Mouse (Mus musculus): Measurements from ENCODE around the gene Olfr352.

Gene Olfr352

DNA sequence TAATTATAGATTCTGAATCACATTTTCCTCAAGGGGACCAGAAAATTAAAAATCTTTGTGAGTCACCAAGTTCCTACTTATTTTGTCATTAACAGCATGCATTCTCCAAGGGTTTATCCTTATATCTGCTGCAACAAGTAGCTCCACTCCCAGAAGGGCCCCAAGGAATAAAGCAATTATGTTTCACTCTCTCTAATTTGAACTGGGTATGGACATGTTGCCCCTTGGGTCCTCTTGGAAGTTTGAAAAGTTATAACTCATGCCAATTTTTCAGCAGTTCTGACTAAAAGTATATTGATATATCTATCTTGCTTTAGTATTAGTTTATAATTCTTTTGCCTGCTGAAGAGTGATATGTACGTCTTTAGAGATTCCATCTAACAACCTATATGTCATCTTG lies at the start of gene Olfr352:
TSS of gene Olfr352 (plus strand) at position 301 of the 400 bp plus-strand sequence.
- no peak for DNase-seq

DNA sequence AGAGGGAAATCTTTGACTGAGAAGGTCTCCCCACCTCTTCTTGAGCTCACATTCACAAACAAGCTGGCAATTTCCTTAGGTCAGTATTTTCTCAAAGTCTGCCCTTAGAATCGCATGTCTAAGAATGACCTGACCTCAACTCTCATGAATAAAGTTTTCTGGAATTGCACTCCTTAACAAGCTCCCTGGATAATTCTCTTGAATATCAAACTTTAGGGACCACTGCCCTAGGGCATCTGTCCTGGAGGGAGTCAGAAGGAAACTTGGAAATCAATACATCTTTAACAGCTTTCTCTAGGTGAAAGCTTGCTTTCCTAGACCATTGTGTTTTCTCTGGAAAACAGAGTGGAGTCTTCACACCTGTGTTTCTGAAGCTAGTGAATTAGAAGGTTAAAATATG lies 22.2 kb upstream of the Olfr352 start, which contains the start of gene Olfr350:
TSS of gene Olfr350 (plus strand) at position 301 of the 400 bp plus-strand sequence.
- DNase-seq = no peak

DNA sequence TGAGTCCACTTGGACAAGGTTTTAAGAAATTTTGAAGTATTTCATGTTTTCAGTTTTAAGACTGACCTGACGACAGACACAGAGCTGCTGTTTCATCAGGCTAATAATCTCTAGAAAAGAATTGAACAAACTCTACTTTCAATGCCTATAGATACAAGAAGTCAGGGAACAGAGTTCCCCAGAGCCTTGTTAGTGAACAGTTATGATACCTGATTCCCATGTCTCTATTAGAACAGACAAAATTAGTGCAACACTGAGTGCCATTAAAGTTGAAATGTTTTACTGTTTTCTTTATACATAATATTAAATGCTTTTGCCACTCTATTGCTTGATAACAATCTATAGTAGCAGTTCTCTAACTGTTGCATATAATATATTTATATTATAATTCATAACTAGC lies 5.7 kb upstream of the Olfr352 start, which contains the start of gene Olfr351:
TSS of gene Olfr351 (minus strand) at position 101 of the 400 bp plus-strand sequence.
- DNase-seq = no peak

DNA sequence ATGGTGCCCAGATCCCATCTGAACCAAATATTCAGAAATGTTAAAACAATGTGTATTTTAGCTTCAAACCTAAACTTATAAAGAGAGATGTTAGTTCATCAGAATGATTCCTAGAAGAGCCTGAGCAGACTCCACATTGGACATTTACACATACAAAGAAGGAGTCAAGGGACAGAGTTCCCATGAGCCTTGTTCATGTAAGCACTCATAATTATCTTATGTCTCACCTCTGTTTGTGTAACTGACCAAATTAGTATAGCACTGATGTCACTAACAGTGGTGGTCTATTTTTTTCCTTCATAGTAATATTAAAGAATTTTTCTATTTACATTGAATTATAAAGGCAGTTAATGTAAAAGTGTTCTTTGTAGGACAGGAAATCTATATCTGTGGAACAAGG lies 24.6 kb downstream of the Olfr352 start, which contains the start of gene Olfr353:
TSS of gene Olfr353 (minus strand) at position 101 of the 400 bp plus-strand sequence.
- no peak for DNase-seq

DNA sequence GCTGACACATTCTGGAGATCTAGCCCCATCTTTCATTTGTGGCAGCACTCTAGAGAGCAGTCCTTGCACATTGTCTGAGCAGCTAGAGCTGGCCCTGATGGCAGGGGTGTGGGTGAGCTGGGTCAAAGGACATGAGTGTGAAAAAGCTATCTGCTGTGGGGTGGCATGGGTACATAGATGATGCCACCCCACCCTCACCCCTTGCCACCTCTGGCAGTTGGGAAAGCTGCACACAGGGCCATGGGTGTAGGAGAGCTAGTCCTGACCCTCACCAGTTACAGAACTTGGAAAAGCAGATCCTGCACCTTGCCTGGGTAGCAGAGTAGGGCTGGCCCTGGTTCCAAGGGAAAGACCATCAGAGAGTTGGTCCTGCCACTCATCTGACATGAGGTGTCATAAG lies 28.9 kb downstream of the Olfr352 start:
- DNase-seq = no peak

DNA sequence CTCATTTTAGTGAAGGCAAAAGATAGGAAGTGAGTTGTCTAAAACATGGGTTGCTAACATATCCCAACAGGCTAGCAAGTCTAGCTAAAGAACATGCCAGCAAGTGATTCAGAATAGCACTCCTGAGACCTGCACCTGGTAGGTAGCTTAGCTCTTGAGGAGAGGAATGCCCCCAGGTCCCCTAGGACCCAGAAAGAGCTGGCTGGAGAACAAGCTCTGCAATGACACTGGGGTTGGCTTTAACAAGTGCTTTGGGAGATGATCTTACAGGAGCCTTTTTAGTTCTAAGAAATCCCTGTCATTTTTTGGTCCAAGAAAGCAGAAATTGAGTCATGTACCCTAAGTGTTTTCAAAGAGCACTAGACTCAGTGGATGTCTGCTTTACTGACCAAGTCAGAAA lies 37.1 kb downstream of the Olfr352 start, which contains the start of gene Olfr354:
TSS of gene Olfr354 (plus strand) at position 301 of the 400 bp plus-strand sequence.
- no peak for DNase-seq

Measured in kidney, adult 9 months (tissue).